Mouse (Mus musculus): ENCODE measurements around the gene Sspn.

Sspn gene

DNA sequence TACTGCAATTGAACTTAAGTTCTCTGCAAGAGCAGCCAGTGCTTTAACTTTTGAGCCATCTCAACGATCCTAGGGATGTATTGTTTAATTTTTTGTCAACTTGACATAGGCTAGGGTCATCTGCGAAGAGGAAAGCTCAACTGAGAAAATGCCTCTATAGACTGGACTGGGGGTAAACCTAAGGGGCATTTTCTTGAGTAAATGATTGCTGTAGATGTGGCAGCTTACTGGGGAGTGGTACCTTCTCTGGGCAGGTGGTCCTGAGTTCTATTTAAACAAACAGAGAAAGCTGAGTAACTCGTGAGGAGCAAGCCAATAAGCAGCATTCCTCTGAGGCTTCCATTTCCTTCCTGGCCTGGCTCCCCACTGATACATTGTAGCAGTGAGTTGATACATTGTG is at the start of gene Sspn:
Sspn (plus strand) TSS at position 301 of the 400 bp plus-strand sequence.
- no peak for DNase-seq (ENCODE audit: low spot score in 2 of 2)

DNA sequence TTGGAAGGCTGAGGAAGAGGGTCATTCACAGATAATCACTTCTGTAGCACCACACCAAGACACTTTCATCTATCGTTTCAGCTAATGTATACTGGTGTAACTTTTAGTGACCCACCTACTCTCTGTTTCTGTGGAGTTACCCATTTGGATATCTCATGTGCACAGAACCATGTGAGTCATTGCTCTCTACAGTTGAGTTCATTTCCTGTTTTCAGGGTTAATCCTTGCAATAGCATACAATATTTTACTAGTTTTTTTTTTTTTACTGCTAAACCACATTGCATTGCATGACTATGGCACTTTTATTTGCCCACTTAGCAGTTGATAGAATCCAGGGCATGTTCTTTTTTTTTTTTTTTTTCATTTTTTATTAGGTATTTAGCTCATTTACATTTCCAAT is 48.4 kb upstream of the Sspn start:
- no peak for DNase-seq (ENCODE audit: low spot score in 2 of 2)

DNA sequence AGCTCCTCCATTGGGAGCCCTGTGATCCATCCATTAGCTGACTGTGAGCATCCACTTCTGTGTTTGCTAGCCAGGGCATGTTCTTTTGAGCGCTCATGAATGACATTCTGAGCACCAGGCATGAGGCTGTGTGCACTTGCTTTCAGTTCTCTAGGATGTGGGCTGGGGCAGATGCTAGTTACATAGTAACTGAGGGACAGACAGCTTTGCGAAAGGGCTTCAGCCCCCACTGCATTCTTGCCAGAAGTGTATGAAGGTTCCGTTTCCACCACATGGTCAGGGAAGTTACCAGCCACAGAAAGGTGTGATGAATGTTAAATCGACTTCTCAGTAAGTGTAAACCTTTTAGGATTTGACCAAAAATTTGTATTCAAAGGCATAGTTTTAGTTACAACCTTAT is 47.8 kb upstream of the Sspn start:
- DNase-seq (ENCODE audit: low spot score in 2 of 2), result no peak

DNA sequence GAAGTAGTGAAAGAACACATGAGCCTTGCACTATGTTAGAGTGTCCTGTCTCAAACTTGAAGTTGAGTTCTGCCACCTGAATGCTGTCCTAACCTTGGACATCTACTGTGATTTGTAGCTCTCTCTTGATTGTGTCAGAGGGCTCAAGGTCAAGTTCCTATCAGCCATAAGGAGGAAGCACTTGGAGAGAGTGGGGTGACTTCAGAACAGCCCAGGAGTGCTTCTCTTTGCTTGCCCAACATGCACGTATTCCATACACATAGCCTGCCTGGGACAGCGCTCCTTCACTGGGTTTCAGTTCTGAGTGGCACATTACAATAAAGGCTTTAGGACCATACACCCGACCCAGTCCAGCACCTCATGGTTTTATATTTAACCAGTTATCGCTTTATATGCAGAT is 46.4 kb upstream of the Sspn start:
- no peak for DNase-seq (ENCODE audit: low spot score in 2 of 2)

DNA sequence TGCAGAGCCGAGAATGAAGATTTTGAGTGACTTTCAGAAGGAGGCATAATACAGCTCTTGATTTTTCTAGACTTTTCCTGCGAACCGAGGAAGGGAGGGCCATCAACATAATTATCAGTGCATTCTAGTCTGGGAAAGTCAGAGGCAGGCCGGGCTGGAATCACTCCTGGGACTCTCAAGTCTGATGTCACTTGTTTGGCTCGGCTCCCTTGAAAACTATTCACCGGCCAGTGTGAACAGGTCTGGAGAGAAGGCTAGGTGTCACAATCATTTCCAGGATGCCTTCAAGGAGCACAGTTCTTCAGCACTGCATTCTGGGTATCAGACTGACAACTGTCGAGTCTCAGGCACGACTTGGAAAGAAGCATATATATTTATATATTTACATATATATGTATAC is 45.2 kb upstream of the Sspn start:
- no peak for DNase-seq (ENCODE audit: low spot score in 2 of 2)

DNA sequence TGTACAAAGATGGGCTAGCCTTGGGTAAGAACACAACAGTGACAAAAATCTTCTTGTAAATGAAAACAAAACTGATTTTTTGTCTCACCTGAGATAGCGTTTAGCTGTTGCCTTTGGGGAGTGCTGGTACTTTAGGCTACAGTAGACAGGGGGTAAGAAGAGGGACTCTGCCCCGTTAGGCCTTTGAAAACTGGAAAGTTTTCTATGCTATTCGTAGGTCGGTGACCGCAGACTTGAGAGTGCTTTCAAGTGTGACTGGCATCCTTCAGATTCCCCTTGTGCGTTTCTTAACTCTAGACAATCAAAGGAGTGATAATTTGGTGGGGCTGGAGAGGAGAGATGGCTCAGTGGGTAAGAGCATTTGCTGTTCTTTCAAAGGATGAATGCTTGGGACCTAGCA is 43.7 kb upstream of the Sspn start:
- no peak for DNase-seq (ENCODE audit: low spot score in 2 of 2)

DNA sequence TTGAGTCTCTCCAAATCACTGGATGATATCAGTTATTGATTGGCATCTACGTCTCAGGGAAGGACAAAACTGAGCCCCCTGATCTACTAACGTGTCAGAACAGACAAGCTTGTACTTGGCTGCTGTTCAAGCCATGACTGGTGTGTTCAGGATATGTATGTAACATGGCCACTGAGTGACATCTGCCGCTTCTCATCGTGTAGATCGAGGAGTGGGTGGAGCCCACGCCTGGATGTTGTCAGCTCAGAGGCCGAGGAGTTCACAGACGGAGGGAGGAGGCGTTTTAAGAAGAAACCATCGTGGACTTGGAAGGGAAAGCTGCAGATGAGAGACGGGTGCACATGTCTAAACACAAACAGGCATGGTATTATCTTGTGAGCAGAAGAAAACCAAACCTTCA is 39.5 kb upstream of the Sspn start:
- no peak for DNase-seq (ENCODE audit: low spot score in 2 of 2)

DNA sequence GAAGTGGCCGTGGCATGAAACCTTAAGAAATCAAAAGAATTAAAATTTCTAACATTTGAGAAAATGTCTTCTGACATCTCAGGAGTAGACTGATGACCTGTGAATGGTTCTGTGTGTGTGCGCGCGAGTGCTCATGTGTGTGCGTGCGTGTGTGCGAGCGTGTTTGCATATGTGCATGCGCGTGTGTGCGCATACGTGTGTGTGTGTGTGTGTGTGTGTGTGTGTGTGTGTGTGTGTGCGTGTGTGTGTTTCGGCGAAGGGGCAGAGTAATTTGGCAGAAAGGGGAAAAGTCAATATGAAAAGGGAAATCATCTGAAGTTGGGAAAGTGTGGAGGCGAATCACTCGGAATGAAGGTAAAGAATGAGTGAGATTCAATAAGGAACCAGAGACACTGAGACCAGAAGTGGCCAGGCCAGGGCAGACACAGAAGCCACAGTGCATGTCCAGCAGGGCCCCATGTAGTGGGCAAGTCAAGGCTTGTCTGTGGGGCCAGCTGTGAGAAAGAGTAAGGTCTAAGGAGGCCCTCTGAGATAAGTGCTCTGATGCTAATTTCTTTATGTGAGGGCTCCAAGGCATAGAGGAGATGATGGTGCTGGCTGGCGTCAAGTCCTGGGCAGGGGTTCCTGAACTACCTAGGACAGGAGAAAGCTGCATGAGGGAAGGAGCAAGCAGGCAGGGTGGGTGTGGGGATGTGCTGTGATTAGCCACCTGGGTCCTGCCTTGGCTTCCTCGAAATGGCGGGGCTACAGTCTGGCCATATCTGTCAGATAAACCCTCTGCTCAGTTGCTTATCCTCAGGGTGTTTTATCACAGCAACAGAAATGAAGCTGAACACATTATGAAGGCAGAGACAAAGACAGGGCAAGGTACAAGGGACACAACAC is 38.8 kb upstream of the Sspn start:
- DNase-seq (ENCODE audit: low spot score in 2 of 2), result no peak

DNA sequence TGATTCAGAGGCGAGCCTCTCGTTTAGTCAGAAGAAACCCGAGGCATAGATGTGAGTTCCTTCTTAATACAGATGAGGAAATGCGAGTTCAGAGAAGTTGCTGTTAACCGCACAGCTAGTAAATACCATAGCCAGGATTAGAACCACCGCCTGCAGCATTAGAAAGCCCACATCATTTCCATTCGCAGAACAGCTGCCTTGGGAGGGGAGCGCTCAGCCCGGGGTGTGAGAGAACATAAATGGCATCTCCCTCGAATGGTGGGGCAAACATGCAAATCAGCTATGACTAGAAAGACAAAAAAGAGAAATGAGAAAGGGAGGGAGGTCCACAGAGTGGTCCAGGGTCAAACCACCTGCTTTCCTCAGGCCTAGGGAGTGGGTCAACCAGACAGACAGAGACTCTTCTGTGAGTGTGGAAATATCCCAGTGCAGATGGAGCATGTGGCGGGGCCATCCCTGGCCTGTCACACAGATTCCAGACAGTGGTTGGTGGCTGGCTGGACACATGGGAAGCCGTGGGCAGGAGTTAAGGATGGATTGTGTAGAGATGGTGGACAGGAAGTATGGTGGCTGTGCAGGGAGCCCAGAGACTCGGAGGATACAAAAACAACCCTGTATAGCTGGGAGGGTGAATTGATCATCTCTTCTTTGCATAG is 37.9 kb upstream of the Sspn start:
- no peak for DNase-seq (ENCODE audit: low spot score in 2 of 2)

DNA sequence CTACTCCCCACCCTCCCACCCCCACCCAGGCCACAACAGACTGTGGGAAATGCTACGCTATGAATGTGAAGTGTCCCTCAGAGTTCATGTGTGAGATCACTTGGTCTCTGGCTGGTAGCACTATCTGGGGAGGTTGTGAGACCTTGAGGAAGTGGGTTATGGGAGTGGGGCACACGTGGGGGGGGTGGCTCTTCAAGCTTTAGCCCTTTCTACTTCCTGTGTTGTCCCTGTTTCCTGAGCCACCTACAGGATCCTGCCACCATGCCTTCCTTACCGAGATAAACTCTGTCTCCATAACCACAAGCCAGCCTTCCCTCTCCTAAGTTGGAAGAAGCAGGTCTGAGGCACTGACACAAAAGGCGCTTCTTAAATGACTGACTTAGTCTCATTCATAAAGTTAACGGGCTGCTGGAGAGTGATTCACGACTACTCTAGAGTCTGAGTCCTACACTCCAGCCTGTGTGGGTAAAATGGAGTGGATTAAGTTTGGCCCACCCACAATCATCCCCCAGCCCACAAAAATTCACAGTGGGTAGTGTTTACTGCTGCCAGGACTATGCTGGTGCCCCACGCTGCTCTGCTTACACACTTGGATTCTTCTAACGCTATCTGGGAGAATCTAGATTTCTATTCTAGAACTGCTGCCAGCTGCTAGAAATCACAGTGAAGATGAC is 36.6 kb upstream of the Sspn start:
- no peak for DNase-seq (ENCODE audit: low spot score in 2 of 2)

DNA sequence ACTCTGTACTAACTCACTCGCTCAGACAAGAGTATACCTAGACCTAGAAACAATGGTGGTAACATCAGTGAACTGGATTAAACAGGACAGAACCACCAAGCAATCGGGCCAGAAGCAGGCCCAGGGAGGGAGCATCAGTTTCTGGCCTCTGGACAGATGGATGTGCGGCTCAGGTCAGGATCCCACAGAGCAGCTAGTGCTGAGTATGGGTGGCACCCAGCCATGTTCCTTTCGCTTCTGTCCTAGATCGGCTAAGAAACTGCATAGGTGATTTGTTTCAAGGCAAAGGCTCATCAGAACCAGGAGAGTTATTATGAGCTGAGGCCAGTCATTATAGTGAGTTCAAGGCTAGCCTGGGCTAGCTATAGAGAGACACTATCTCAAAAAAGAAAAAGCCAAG is 27.3 kb upstream of the Sspn start:
- no peak for DNase-seq (ENCODE audit: low spot score in 2 of 2)

DNA sequence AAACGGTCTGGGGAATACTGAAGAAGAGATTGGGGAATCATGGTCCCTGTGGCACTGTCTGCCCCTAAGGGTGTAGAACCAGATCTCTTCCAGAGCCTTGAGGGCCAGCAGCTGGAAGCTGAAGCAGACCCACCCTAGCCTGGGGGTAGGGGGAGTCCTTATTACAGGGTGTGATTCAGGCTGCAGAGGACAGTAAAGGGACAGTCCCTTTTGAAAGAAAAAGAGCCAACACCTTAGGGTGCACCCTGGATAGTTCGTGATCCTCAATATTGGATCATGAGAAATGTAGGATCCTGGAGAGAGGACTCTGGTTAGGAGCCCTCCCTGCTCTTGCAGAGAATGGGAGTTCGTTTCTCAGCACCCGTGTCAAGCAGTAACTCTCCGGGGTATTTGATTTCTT is 26.8 kb upstream of the Sspn start:
- DNase-seq (ENCODE audit: low spot score in 2 of 2), result no peak

DNA sequence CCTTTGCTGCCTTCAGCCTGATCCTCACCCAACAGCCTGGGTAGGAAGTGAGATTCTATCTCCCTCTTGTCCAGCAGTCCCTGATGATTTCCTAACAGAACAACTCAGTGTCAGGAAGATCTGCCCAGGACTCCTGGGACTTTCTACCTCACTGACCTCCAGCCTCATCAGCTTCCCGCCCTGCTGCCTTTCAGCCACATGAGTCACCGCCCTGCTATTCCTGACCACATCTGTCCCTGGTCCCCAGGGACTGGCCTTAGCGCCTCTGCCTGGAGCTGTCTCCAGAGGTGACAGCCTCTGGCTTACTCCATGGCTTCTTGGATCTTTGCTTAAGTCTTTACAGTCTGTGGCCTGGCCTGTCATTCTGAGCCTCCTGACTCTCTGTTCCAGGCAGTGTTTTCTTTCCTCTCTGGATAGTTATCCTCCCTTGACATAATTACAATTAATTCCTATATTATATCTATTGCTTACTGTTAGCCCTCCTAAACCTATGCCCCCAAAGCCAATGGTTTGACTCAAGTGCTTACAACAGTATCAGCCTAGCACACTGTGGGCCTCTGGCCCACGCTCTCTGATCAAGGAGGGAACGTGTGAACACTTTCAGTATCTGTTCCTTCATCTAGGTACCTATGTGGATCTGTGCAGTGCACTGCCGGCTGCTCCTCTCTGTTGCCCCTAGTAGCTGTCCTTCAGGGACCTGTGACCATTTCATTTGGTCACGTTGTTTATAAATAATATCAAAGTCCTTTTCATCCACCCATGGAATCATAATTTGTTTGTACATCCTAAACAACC is 25.1 kb upstream of the Sspn start:
- DNase-seq (ENCODE audit: low spot score in 2 of 2), result no peak

DNA sequence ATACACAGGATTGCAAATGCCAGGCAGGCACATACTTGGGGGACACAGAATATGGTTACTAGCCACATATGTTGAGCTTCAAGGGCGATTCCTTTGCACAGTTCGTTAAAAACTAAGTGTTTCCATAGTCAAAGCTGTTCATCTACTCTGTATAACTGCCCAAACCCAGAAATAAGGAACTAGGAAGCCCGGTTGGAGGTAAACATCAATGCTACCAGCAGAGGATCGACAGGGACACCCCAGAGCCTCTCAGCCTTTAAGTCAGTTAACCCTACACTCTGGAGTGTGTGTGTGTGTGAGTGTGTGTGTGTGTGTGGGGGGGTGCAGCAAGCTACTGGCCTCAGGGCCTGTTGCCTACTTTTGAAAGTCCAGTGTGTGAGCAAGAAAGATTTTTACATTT is 21.5 kb upstream of the Sspn start:
- DNase-seq (ENCODE audit: low spot score in 2 of 2), result no peak

DNA sequence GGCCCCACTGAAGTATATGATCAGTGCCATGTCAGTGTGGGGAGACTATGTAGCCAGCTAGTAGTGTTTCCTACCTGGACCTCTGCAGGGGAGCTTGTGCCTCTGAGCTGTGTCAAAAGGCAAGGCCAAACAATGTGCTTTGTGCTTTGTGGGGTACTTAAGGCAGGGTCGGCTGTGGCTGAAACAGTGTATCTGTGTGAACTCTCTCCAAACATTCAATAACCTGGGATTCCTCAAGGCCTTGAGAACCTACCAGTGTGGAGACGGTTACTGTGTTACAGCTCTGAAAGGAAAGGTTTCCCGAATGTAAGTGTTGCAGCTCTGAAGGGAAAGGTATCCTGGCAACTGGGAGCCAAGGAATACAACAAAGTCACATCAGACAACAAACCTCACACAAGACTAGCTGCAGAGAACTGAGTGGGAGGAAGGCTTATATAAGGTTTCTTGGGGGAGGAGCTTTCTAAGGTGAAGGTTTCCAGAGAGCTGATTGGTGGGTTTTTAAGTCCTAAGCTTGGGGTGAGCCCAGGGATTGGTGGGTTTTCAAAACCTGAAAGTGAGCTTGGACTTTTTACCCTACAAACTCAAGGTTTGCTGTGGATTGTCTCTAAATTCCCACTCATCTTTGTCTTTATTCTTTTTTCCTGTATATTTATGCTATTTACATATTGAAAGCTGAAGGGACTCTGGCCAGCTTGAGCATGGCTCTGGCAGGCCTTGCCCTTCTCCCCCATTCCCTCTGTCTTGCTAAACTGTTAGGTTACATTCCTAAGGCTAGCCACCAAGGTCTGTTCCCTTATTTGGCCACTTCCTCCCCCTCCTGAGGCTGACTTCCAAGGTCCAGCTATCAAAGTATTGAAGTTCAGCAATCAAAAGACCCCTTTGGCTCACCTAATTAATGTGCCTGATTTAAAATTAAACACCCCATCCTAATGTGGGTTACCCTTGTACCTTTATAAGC is 20.7 kb upstream of the Sspn start:
- no peak for DNase-seq (ENCODE audit: low spot score in 2 of 2)

DNA sequence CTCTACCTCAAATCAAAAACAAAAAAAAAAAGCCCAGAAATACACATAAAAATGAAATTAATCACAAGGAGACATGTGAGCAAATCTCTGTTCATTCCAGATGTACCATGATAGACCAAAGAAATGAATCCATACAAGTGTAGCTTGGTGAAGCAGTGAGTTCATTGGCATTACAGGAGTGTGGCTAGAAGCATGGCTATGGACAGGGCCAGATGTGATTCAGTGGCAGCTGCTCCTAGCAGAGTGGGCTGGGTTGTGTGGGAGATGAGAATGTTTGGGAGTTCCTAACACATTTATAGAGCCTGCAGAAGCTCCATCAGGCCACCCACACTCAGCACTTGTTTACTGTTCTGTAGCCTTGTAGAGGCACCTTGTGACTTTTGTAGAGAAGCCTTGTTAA is 19.2 kb upstream of the Sspn start:
- DNase-seq (ENCODE audit: low spot score in 2 of 2), result no peak

DNA sequence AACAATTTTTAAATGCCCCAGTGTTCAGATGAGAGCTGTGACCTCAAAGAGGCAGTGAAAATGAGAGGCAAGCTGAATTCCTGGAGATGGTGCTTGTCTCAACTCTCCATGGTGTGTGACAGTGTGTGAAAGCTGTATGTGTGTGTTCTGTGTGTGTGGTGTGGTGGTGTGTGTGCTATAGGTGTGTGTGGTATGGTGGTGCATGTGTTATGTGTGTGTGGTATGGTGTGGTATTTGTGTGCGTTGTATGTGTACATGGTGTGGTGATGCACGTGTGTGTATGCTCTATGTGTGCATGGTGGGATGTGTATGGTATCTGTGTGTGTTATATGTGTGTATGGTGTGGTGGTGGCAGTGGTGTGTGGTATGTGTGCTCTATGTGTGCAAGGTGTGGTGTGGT is 16.0 kb upstream of the Sspn start:
- no peak for DNase-seq (ENCODE audit: low spot score in 2 of 2)

DNA sequence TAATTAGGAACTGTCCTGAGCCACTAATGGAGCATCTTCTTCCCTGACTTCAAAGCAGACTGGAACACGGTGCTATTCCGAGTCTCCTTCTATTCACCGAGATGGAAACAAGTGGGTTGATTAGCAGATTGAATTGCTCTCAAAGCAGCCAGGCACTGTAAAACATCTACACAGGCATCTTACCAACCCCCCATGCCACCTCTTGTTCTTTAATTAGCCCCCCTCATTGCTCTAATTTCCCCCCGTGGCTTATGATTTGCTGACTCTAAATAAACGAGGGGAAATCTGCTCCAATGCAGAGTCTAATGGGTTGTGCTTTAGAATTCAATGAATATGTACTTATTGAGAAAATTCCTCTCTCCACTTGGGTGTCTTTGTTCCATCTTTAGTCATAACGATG is 15.0 kb upstream of the Sspn start:
- DNase-seq (ENCODE audit: low spot score in 2 of 2), result no peak

DNA sequence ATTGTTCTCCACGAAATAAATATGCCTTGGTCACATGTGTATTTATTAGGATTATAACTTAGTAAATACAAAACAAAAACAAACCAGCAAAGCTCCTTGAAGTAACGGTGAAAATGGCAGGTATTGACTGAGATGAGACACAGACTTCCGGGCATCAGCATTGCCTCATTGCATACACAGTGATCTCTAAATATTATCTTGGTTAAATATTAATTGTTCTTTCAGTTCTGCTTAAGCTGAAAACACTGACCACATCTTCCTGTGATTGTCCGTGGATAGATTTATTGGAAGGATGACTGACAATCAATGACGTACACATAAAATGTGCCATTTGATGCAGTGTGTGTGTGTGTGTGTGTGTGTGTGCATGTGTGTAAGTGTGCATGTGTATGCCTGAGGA is 13.2 kb upstream of the Sspn start:
- DNase-seq (ENCODE audit: low spot score in 2 of 2), result no peak

DNA sequence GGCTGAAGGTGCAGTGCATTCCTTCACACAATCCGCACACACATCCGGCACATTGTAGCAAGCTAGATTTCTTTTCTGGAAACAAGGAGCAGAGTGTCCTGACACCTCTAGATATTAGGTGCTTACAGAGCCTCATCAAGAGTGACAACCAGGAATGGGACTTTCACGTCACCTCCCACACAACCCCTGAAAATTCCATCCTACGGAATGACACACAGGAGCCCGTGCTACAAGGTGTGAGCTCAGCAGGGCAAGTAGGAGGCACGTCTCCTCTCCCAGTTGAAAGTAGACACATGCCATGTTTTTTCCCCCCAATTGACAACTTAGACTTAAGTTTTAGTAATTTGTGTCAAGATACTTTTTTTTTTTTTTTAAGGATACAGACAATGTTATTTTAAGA is 7.8 kb upstream of the Sspn start:
- DNase-seq (ENCODE audit: low spot score in 2 of 2), result no peak
